Mouse (Mus musculus) G1E (cell line): Measurements from ENCODE around the gene Srp54b. TPM values are rescaled to one million over a fixed set of nuclear protein-coding genes. Genes with fewer than 3 reads are reported as not detected.
"Not testable (repeated sequence)": the region's sequence is repeated elsewhere in the genome, so short reads cannot be mapped to it uniquely, and the experiment has no call there.

Source experiments
- ATAC-seq: 2 replicates; pipeline ENCODE4 v1.8.0; 2016; ENCODE audit warnings: mild to moderate bottlenecking; ENCODE audit not compliant: insufficient number of reproducible peaks, poor library complexity, low FRiP score, severe bottlenecking; ENCODE audit errors: extremely low read depth
- DNase-seq: peaks from one replicate; pipeline ENCODE4 v3.0.0; 2012; ENCODE audit warnings: low spot score
- H3K27me3 ChIP-seq: 2 replicates; pipeline ENCODE4 v1.6.1; 2012; ENCODE audit warnings: mild to moderate bottlenecking, low read length, inconsistent platforms; ENCODE audit not compliant: insufficient read depth
- H3K36me3 ChIP-seq: replicated peaks from 2 replicates; pipeline ENCODE3; 2012; ENCODE audit warnings: mild to moderate bottlenecking, inconsistent platforms
- H3K4me1 ChIP-seq: 2 replicates; pipeline ENCODE4 v1.6.1; 2012; ENCODE audit warnings: low read depth, low read length, inconsistent platforms, mixed read lengths; ENCODE audit not compliant: insufficient read depth
- H3K4me3 ChIP-seq: 2 replicates; pipeline ENCODE4 v1.5.1; 2012; ENCODE audit warnings: low read depth, mild to moderate bottlenecking, inconsistent platforms, low read length, moderate library complexity, mixed read lengths
- H3K9me3 ChIP-seq: replicated peaks from 2 replicates; pipeline ENCODE4 v1.6.1; 2012; ENCODE audit warnings: inconsistent platforms
- polyA plus RNA-seq: library from polyadenylated mRNA; stranded (reverse); fragments of >175 nt; gene quantifications from 2 replicates; pipeline ENCODE4 v1.2.3, GENCODE M21; 2012
- total RNA-seq, 2 experiments: library from RNA; stranded (forward) in 1 of 2; stranded (reverse) in 1 of 2; fragments of 200-1000 nt in 1 of 2; fragments of >200 nt in 1 of 2; fragmentation: Nextera tagmentation in 1 of 2; gene quantifications; 2 replicates each; pipeline ENCODE4 v1.2.3; 2014 to 2017

Srp54b gene
- total and polyA plus RNA-seq, 3 experiments: 128 to 252 (median 133) TPM

- ATAC-seq: not testable (repeated sequence)
Observed at GRCm38 (mm10) chr12:55212944-55213343, 58.0 kb downstream of the Srp54b start.

GRCm38 (mm10) chr12:55229626-55230519 lies 75.0 kb downstream of the Srp54b start, which contains the start of gene Srp54c:
TSS of gene Srp54c (plus strand) at chr12:55230168.
- not testable (repeated sequence) for H3K4me1 ChIP-seq, H3K27me3 ChIP-seq, H3K9me3 ChIP-seq, H3K36me3 ChIP-seq, DNase-seq
- peak within 1 kb of the TSS; percentile 69 for H3K4me3 ChIP-seq
- peak; percentile 94 for ATAC-seq

More at GRCm38 (mm10) chr12:55212944-55213343, 58.0 kb downstream of the Srp54b start:
- not testable (repeated sequence) for H3K4me1 ChIP-seq, H3K27me3 ChIP-seq, H3K9me3 ChIP-seq, H3K4me3 ChIP-seq, H3K36me3 ChIP-seq, DNase-seq

- not testable (repeated sequence) for H3K4me1 ChIP-seq, H3K9me3 ChIP-seq, H3K27me3 ChIP-seq, DNase-seq, H3K36me3 ChIP-seq
- ATAC-seq: peak; percentile 9; the same call in 1 of the 2 replicates
- H3K4me3 ChIP-seq: peak overlapping the region; percentile 69
Observed at GRCm38 (mm10) chr12:55230520-55230861, 75.6 kb downstream of the Srp54b start.

Other genes starting within 250 kb of the Srp54b start
- not detected in 2 replicates for gene Gm20403, start 168.6 kb upstream of the Srp54b start, total RNA-seq (2014; fragmentation: Nextera tagmentation)
- gene Gm20403, start 168.6 kb upstream of the Srp54b start, total RNA-seq (2017): not detected in 2 replicates
- 0.46 and 0.79 TPM in 2 replicates for gene Gm20403, start 168.6 kb upstream of the Srp54b start, polyA plus RNA-seq
- gene Baz1a, start 140.8 kb upstream of the Srp54b start, total RNA-seq (2014; fragmentation: Nextera tagmentation): 343 and 370 TPM in 2 replicates
- gene Baz1a, start 140.8 kb upstream of the Srp54b start, total RNA-seq (2017): 138 and 174 TPM in 2 replicates
- 34.1 and 35.2 TPM in 2 replicates for gene Baz1a, start 140.8 kb upstream of the Srp54b start, polyA plus RNA-seq
- gene 2700097O09Rik, start 75.0 kb upstream of the Srp54b start, total RNA-seq (2014; fragmentation: Nextera tagmentation): 46.5 and 53.1 TPM in 2 replicates
- 42.5 and 42.8 TPM in 2 replicates for gene 2700097O09Rik, start 75.0 kb upstream of the Srp54b start, total RNA-seq (2017)
- 1.5 and 1.7 TPM in 2 replicates for gene 2700097O09Rik, start 75.0 kb upstream of the Srp54b start, polyA plus RNA-seq
- 287 and 299 TPM in 2 replicates for gene Srp54a, start 74.8 kb upstream of the Srp54b start, total RNA-seq (2014; fragmentation: Nextera tagmentation)
- 279 and 303 TPM in 2 replicates for gene Srp54a, start 74.8 kb upstream of the Srp54b start, total RNA-seq (2017)
- 67.6 and 70.2 TPM in 2 replicates for gene Srp54a, start 74.8 kb upstream of the Srp54b start, polyA plus RNA-seq
- 6.9 and 11.7 TPM in 2 replicates for gene Fam177a, start 30.6 kb upstream of the Srp54b start, total RNA-seq (2014; fragmentation: Nextera tagmentation)
- gene Fam177a, start 30.6 kb upstream of the Srp54b start, total RNA-seq (2017): 22.7 and 26.1 TPM in 2 replicates
- 6.7 and 7.4 TPM in 2 replicates for gene Fam177a, start 30.6 kb upstream of the Srp54b start, polyA plus RNA-seq
- gene 1700047I17Rik2, start 44.5 kb downstream of the Srp54b start, total RNA-seq (2014; fragmentation: Nextera tagmentation): 19.1 and 22.5 TPM in 2 replicates
- gene 1700047I17Rik2, start 44.5 kb downstream of the Srp54b start, total RNA-seq (2017): not detected in 2 replicates
- not detected in 2 replicates for gene 1700047I17Rik2, start 44.5 kb downstream of the Srp54b start, polyA plus RNA-seq
- 102 and 121 TPM in 2 replicates for gene Srp54c, start 75.1 kb downstream of the Srp54b start, total RNA-seq (2014; fragmentation: Nextera tagmentation)
- 138 and 154 TPM in 2 replicates for gene Srp54c, start 75.1 kb downstream of the Srp54b start, total RNA-seq (2017)
- gene Srp54c, start 75.1 kb downstream of the Srp54b start, polyA plus RNA-seq: 1.5 and 2.3 TPM in 2 replicates
- 50.0 and 52.7 TPM in 2 replicates for gene 1110008L16Rik, start 144.5 kb downstream of the Srp54b start, total RNA-seq (2014; fragmentation: Nextera tagmentation)
- 38.5 and 40.4 TPM in 2 replicates for gene 1110008L16Rik, start 144.5 kb downstream of the Srp54b start, total RNA-seq (2017)
- 3.0 and 4.0 TPM in 2 replicates for gene 1110008L16Rik, start 144.5 kb downstream of the Srp54b start, polyA plus RNA-seq
- 52.3 and 59.3 TPM in 2 replicates for gene Ppp2r3c, start 147.9 kb downstream of the Srp54b start, total RNA-seq (2014; fragmentation: Nextera tagmentation)
- 35.7 and 39.2 TPM in 2 replicates for gene Ppp2r3c, start 147.9 kb downstream of the Srp54b start, total RNA-seq (2017)
- 1.2 and 1.6 TPM in 2 replicates for gene Ppp2r3c, start 147.9 kb downstream of the Srp54b start, polyA plus RNA-seq
- gene Psma6, start 229.1 kb downstream of the Srp54b start, total RNA-seq (2014; fragmentation: Nextera tagmentation): 174 and 191 TPM in 2 replicates
- gene Psma6, start 229.1 kb downstream of the Srp54b start, total RNA-seq (2017): 518 and 536 TPM in 2 replicates
- 26.6 and 37.1 TPM in 2 replicates for gene Psma6, start 229.1 kb downstream of the Srp54b start, polyA plus RNA-seq